Mouse (Mus musculus) myocyte (in vitro differentiated cells): ENCODE measurements around the gene Fndc10. TPM values are rescaled to one million over a fixed set of nuclear protein-coding genes. Genes with fewer than 3 reads are reported as not detected.
A peak's percentile ranks its signal among the peaks of the same experiment; 100 is the strongest.

Experiments used
- H3K27me3 ChIP-seq: one replicate; pipeline ENCODE4 v1.6.1; 2011; ENCODE audit not compliant: control insufficient read depth, insufficient read depth, insufficient read length
- H3K36me3 ChIP-seq: one replicate; pipeline ENCODE4 v1.6.1; 2011; ENCODE audit not compliant: control insufficient read depth, insufficient read depth
- H3K4me2 ChIP-seq: one replicate; pipeline ENCODE4 v1.6.1; 2011; ENCODE audit warnings: low read depth, control low read depth
- H3K4me3 ChIP-seq: one replicate; pipeline ENCODE4 v1.5.1; 2011; ENCODE audit warnings: mild to moderate bottlenecking, control low read depth, moderate library complexity
- H3K79me2 ChIP-seq: one replicate; pipeline ENCODE4 v1.6.1; 2011; ENCODE audit not compliant: control insufficient read depth, insufficient read depth
- H3ac ChIP-seq: one replicate; pipeline ENCODE4 v1.6.1; 2011; ENCODE audit not compliant: control insufficient read depth, insufficient read length
- CEBPB ChIP-seq: IDR thresholded peaks from 2 replicates; pipeline ENCODE4 v1.6.1; 2011; ENCODE audit warnings: mild to moderate bottlenecking, moderate library complexity; ENCODE audit not compliant: poor library complexity, insufficient read depth, severe bottlenecking
- E2F4 ChIP-seq: IDR thresholded peaks from one replicate; pipeline ENCODE4 v1.6.1; 2011; ENCODE audit warnings: mild to moderate bottlenecking, control low read depth, moderate library complexity; ENCODE audit not compliant: insufficient read depth
- MAX ChIP-seq: IDR thresholded peaks from one replicate; pipeline ENCODE4 v1.6.1; 2011; ENCODE audit warnings: low read depth, mild to moderate bottlenecking, control low read depth
- MYOD1 ChIP-seq, 3 experiments: IDR thresholded peaks; one replicate each; pipeline ENCODE4 v1.6.1; 2011; ENCODE audit warnings: control low read depth in 2 of 3, low read depth in 2 of 3, mild to moderate bottlenecking in 2 of 3, moderate library complexity in 1 of 3; ENCODE audit not compliant: insufficient read length in 2 of 3, control insufficient read depth in 1 of 3
- MYOG ChIP-seq, 3 experiments: IDR thresholded peaks; one replicate each; pipeline ENCODE4 v1.6.1; 2011; ENCODE audit warnings: control low read depth in 2 of 3, low read depth in 2 of 3, mild to moderate bottlenecking in 2 of 3; ENCODE audit not compliant: insufficient read length in 2 of 3, control insufficient read depth in 1 of 3, insufficient read depth in 1 of 3
- POLR2A ChIP-seq: IDR thresholded peaks from one replicate; pipeline ENCODE4 v1.6.1; 2011; ENCODE audit warnings: low read depth, mild to moderate bottlenecking, control low read depth, moderate library complexity; ENCODE audit not compliant: insufficient read length
- POLR2AphosphoS2 ChIP-seq: IDR thresholded peaks from one replicate; pipeline ENCODE4 v1.6.1; 2011; ENCODE audit warnings: low read depth, control low read depth; ENCODE audit not compliant: insufficient read length
- REST ChIP-seq: IDR thresholded peaks from one replicate; pipeline ENCODE4 v1.6.1; 2011; ENCODE audit warnings: mild to moderate bottlenecking, control low read depth, moderate library complexity; ENCODE audit not compliant: insufficient read depth, insufficient read length
- SRF ChIP-seq: IDR thresholded peaks from one replicate; pipeline ENCODE4 v1.6.1; 2011; ENCODE audit warnings: low read depth; ENCODE audit not compliant: control insufficient read depth, insufficient read length
- TCF12 ChIP-seq: IDR thresholded peaks from one replicate; pipeline ENCODE4 v1.6.1; 2011; ENCODE audit warnings: mild to moderate bottlenecking, control low read depth; ENCODE audit not compliant: poor library complexity, insufficient read depth, severe bottlenecking
- TCF3 ChIP-seq: IDR thresholded peaks from one replicate; pipeline ENCODE4 v1.6.1; 2011; ENCODE audit warnings: low read depth, control low read depth; ENCODE audit not compliant: insufficient read length
- USF1 ChIP-seq: IDR thresholded peaks from one replicate; pipeline ENCODE4 v1.6.1; 2011; ENCODE audit warnings: low read depth, mild to moderate bottlenecking, control low read depth, moderate library complexity
- polyA plus RNA-seq: library from polyadenylated mRNA; unstranded; fragments of >200 nt; fragmentation: generic; extraction: Trizol; gene quantifications from one replicate; pipeline ENCODE4 v1.2.1, GENCODE M21; 2012; ENCODE audit warnings: missing spikeins

Gene Fndc10
- polyA plus RNA-seq, 1 experiment, result 8.3 TPM

GRCm38 (mm10) chr4:155703425-155703929 lies 9.3 kb downstream of the Fndc10 start:
- TF ChIP-seq E2F4, result no peak
- TF ChIP-seq TCF3, result no peak
- TF ChIP-seq POLR2A, result no peak
- no peak for TF ChIP-seq MYOD1 (IDR thresholded peaks at IDR 0.05; ENCODE audit: control insufficient read depth in 1 of 3, insufficient read length in 2 of 3, low read depth in 2 of 3)
- no peak for TF ChIP-seq CEBPB
- no peak for TF ChIP-seq SRF
- no peak for TF ChIP-seq MAX
- TF ChIP-seq TCF12, result no peak
- no peak for TF ChIP-seq POLR2AphosphoS2
- no peak for TF ChIP-seq REST
- no peak for TF ChIP-seq MYOG (IDR thresholded peaks at IDR 0.05; ENCODE audit: control insufficient read depth in 1 of 3, insufficient read depth in 1 of 3, insufficient read length in 2 of 3, low read depth in 2 of 3)
- TF ChIP-seq USF1, result no peak

GRCm38 (mm10) chr4:155704721-155705591 lies 10.8 kb downstream of the Fndc10 start, which contains the start of gene Ssu72:
TSS of gene Ssu72 (plus strand) at chr4:155704800.
- Histone ChIP-seq H3K79me2 (peaks cover 49% of the 10 kb centered on the region), H3K36me3 (no peaks in the 10 kb centered on the region), H3ac (peak within 1 kb of the TSS; percentile 71), H3K27me3 (no peaks in the 10 kb centered on the region), H3K4me2 (peak within 1 kb of the TSS; percentile 93), H3K4me3 (peak within 1 kb of the TSS; percentile 95)
- TF ChIP-seq SRF, result peak; percentile 78
- TF ChIP-seq POLR2AphosphoS2, result peak; percentile 87
- peak in 2 of 3 experiments; percentile 37 to 45 for TF ChIP-seq MYOG (IDR thresholded peaks at IDR 0.05; ENCODE audit: control insufficient read depth in 1 of 3, insufficient read depth in 1 of 3, insufficient read length in 2 of 3, low read depth in 2 of 3)
- no peak for TF ChIP-seq TCF3
- peak; percentile 98 for TF ChIP-seq CEBPB
- TF ChIP-seq MAX, result no peak
- TF ChIP-seq POLR2A, result peak; percentile 90
- TF ChIP-seq REST, result no peak
- TF ChIP-seq E2F4, result no peak
- TF ChIP-seq TCF12, result no peak
- no peak for TF ChIP-seq MYOD1 (IDR thresholded peaks at IDR 0.05; ENCODE audit: control insufficient read depth in 1 of 3, insufficient read length in 2 of 3, low read depth in 2 of 3)
- no peak for TF ChIP-seq USF1

More at GRCm38 (mm10) chr4:155703425-155703929, 9.3 kb downstream of the Fndc10 start:
- Histone ChIP-seq H3ac (no peak overlapping the region), H3K4me2 (peak overlapping the region; percentile 86), H3K27me3 (no peaks in the 10 kb centered on the region), H3K36me3 (no peaks in the 10 kb centered on the region), H3K79me2 (peaks cover 34% of the 10 kb centered on the region), H3K4me3 (peak overlapping the region; percentile 95)

DNA sequence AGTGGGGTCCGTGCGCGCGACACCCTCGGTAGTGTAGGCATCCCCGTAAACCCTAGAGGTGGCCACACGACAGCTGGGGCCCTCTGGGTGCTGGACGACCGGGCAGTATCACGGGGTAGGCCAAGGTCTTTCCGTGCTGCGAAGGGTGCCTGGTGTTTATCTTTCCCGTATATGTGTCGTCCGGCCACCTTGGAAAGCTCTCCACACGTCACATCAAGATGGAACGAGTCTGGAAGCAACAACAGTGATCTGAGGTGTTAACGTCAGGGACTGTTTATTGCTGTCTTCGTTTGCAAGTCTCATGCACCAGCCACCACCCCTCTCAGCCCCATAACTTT lies 11.4 kb downstream of the Fndc10 start:
- H3K27me3 ChIP-seq, result no peaks in the 10 kb centered on the region
- H3ac ChIP-seq, result peak overlapping the region; percentile 71
- H3K79me2 ChIP-seq, result peaks cover 55% of the 10 kb centered on the region
- no peaks in the 10 kb centered on the region for H3K36me3 ChIP-seq
- peak overlapping the region; percentile 93 for H3K4me2 ChIP-seq
- peak overlapping the region; percentile 95 for H3K4me3 ChIP-seq
- peak in 2 of 3 experiments; percentile 5 to 66 for TF ChIP-seq MYOG (IDR thresholded peaks at IDR 0.05; ENCODE audit: control insufficient read depth in 1 of 3, insufficient read depth in 1 of 3, insufficient read length in 2 of 3, low read depth in 2 of 3)
- TF ChIP-seq POLR2A, result no peak
- TF ChIP-seq SRF, result no peak
- TF ChIP-seq E2F4, result no peak
- TF ChIP-seq TCF12, result no peak
- no peak for TF ChIP-seq CEBPB

DNA sequence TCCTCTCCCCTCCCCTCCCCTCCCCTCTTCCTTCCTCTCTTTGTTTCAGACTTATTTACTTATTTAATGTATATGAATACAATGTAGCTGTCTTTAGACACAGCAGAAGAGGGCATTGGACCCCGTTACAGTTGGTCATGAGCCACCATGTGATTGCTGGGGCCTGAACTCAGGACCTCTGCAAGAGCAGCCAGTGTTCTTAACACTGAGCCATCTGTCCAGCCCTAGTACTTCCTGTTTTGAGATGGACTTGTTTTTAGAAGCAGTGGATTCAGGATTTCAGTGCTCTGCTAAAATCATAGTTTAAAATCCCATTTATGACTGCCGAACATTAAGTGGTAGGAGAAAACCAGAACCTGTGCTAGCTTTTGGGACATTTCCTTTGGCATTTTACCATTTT lies 14.4 kb downstream of the Fndc10 start:
- TF ChIP-seq SRF (no peak), POLR2AphosphoS2 (no peak), MYOG (IDR thresholded peaks at IDR 0.05; ENCODE audit: control insufficient read depth in 1 of 3, insufficient read depth in 1 of 3, insufficient read length in 2 of 3, low read depth in 2 of 3) (no peak), REST (no peak), USF1 (no peak), CEBPB (no peak), POLR2A (no peak), TCF3 (no peak), E2F4 (no peak), TCF12 (no peak), MAX (no peak), MYOD1 (IDR thresholded peaks at IDR 0.05; ENCODE audit: control insufficient read depth in 1 of 3, insufficient read length in 2 of 3, low read depth in 2 of 3) (no peak)
- Histone ChIP-seq H3ac (no peak overlapping the region), H3K27me3 (no peaks in the 10 kb centered on the region), H3K4me2 (no peak overlapping the region), H3K36me3 (no peaks in the 10 kb centered on the region), H3K79me2 (peaks cover 84% of the 10 kb centered on the region), H3K4me3 (no peak overlapping the region)
